Mouse (Mus musculus) liver, adult 2 months (tissue): ENCODE results near the gene Hoxd9.

ENCODE experiments used
- CTCF ChIP-seq: fragments of 200-500 bp; IDR thresholded peaks from 2 replicates; pipeline ENCODE4 v1.5.1; 2011; ENCODE audit warnings: low read depth, low read length, control low read depth
- POLR2A ChIP-seq: fragments of 200-500 bp; IDR thresholded peaks from 2 replicates; pipeline ENCODE4 v1.6.1; 2011; ENCODE audit warnings: low read length, control low read depth; ENCODE audit not compliant: insufficient read depth; ENCODE audit errors: extremely low read depth

GRCm38 (mm10) chr2:74695383-74695782, 2.1 kb upstream of the Hoxd9 start:
- TF ChIP-seq POLR2A: no peak
- no peak for TF ChIP-seq CTCF
